Mouse (Mus musculus): ENCODE measurements around the gene Ablim1.

Ablim1 gene

DNA sequence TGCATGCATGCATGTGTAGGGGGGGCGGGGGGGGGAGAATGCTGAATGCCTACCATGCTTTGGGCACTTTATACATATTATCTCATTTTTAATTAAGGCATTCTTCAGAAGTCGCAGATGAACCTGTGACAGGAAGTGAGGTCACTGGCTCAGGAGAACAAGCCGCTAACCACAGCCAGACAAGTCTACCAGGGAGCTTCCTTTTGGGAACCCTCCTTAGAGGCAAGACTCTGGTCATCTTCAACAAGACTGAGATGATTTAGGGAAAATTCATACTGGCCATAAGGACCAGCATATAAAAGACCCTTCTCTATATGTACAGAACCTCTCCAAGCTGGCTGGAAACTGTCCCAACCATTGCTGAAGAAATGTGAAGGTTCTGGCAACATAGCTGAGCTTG, 195.1 kb downstream of the Ablim1 start:
- DNase-seq: peak; percentile 71 to 72

GRCm38 (mm10) chr19:57118785-57119565, 195.7 kb downstream of the Ablim1 start:
- peak; percentile 90 to 94 for DNase-seq

DNA sequence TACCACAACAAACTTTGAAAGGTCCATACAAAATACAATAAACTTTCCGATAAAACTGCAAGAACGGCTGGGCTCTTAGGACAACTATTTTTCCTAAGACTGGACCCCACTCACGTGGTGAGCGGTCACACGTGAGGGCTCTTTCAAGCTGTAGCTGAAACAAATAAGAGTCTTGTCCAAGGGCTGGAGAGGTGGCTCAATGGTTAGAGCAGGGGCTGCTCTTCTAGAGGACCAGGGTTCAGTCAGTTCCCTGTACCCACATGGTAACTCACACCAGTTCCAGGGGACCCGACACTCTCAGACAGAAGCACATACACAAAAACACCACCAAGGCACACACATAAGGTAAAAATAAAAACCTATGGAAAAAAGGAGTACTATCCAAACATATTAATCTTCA, 197.0 kb downstream of the Ablim1 start:
- peak; percentile 45 to 55 for DNase-seq

DNA sequence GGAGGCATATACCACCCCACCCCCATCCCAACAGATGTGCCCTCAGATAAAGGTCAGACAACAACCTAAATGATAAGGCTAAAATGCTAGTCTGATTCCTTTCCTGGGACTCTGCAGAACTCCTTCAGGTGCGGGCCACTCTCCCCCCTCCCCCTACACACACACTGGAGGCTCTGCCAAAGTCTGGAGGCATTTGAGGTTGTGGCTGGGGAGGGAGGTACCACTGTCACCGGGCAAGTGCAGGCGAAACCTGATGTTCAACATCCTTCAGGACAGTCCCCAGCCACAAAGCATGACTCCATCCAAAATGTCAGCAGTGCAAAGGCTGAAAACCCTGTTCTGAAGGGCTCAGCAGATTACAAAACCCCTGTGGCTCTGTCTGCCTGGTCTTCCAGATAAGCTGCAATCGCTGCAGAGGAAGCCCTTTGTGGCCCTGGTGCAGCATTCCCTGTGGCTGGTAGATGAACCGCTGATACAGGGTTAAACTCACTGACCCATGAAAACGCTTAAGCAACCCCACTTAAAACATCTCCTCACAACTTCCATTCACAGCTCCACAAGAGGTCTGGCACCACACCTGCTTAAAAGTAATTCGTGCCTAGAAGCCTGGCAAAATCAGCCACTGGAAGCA, 197.7 kb downstream of the Ablim1 start:
- DNase-seq: peak; percentile 43 to 47

GRCm38 (mm10) chr19:57115670-57116069, 199.0 kb downstream of the Ablim1 start:
- no peak for DNase-seq

- DNase-seq: no peak
Observed at GRCm38 (mm10) chr19:57114951-57115350, 199.8 kb downstream of the Ablim1 start.

DNA sequence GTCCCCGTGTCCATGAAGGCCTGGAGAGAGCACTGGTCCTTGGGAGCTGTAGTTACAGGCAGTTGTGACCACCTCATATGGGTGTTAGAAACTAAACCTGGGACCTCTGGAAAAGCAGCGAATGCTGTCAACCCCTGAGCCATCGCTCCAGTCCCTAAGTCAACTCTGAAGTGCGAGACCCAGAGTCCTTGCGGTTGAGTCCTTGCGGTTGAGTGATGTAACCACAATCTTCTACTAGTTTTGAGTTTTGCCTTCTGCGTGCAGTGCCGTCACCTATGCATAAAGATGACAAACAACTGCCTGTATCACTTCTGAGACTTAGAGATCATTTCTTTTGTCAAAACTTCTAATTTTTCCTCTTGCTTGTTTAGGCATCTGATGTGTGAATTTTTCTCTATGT, 200.7 kb downstream of the Ablim1 start:
- no peak for DNase-seq

DNA sequence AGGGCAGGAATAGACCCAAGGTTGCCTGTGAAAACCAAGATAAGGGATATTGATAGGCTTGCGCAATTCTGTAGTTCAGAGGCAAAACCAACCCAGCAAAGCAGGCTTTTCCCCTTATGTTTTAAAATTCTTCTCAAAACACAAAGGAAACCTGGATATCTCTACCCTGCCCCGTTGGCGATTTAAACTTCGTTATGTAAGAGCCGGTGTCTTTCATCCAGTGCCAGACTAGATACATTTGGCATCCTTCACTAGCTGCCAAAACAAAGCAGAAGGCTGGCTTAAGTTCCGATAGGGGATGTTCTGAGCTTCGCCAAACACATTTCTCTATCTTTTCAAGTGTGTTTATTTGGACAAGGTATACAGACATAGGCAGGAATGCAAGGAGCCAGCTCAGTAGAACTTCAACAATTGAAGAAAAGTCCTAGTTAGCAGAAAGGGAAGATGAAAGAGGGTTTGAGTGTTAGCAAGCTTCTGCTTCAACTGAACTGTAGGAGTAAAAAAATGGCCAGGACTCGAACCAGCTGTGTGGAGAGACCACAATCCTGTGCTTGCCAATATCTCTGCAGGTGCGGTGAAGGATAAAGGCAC, 201.8 kb downstream of the Ablim1 start:
- DNase-seq: peak; percentile 51 to 57

DNA sequence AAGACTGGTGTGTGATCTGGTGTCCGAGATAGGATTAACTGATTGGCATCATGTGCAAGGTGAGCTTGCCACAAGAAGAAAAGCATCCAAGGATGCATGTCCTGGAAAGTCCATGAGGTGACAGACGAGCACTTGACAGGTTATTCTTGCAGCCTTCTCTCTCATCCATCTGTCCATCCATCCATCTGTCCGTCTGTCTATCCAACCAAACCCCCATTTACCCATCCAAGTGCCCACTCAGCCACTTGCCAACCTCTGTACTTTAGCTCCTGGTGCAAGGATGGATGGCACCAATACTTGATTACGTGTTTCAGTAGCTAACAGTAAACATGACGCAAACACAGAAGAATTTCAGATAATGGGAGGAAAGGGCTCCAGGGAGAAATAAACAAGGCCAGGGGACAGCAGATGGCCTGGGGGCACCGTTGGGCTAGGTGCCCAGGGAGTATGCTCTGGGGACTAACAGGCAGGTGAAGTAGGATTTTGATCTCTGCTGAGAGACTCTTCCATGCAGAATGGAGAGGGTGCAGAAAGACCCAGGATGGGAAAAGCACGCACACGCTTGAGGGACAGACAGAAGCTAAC, 202.4 kb downstream of the Ablim1 start:
- DNase-seq: no peak

GRCm38 (mm10) chr19:57111301-57111700, 203.4 kb downstream of the Ablim1 start:
- DNase-seq: no peak

- DNase-seq: no peak
Observed at GRCm38 (mm10) chr19:57109620-57110019, 205.1 kb downstream of the Ablim1 start.

- DNase-seq: no peak
Observed at GRCm38 (mm10) chr19:57106513-57106912, 208.2 kb downstream of the Ablim1 start.

GRCm38 (mm10) chr19:57106031-57106430, 208.7 kb downstream of the Ablim1 start:
- DNase-seq: no peak

GRCm38 (mm10) chr19:57105156-57105555, 209.6 kb downstream of the Ablim1 start:
- no peak for DNase-seq

DNA sequence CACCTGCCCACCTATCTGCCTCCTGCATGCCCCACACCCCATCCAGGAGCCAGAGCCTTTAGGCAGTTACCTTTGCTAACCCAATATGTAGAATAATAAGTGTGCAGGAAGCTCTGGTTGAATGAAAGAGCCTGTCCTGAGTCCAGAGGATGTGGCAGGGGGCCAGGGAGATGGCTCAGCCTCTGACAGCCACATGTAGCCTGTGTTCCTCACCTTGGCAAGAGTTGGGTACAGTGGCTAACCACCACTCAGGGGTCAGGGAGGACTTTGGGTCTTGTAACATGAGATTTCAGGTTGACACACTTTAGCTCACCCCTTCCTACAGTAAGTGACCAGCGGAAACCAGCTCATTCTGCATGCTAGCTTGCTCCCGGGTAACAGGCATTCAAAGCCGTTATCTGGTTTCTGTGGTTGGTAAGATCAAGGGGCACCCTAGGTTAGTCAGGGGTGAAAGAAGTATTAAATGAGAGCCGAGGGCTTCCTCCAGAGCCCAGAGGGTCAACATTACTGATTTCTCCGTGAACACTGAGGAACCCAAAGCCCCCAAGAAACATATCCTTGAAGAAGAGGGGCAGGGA, 210.5 kb downstream of the Ablim1 start:
- DNase-seq: no peak

GRCm38 (mm10) chr19:57103360-57103958, 211.3 kb downstream of the Ablim1 start:
- no peak for DNase-seq

GRCm38 (mm10) chr19:57101986-57102385, 212.7 kb downstream of the Ablim1 start:
- no peak for DNase-seq

- DNase-seq: no peak
Observed at GRCm38 (mm10) chr19:57100753-57101446, 213.8 kb downstream of the Ablim1 start.

DNA sequence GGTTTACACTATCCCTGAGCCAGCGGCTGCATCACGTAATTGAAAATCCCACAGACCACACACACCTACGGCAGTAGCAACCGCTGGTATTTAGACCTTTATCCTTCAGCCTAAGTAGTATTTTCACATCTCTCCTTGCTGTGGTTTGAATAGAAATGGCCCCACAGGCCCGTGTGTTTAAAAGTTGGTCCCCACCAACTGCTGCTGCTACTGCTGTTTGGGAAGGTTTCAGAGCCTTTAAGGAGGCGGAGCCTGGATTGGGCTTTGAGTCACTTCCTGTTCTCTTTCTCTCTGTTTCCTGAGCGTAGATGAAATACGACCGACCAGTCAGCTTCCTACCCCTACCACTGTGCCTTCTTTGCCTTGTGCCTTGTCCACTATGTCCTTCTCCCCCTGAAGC, 214.7 kb downstream of the Ablim1 start:
- DNase-seq: peak; percentile 60

DNA sequence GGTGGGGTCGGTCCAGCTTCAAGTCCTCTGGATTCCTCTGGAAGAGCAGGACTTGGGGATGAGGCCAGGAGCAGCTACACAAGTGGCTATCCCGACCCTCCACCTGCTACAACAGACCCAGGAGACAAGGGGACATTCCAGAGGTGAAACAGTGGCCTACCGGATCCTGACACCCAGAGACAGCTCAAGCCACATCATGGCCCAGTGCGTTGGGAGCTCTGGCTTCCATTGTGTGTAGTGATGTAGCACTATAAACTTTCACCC, 215.7 kb downstream of the Ablim1 start:
- DNase-seq: no peak

DNA sequence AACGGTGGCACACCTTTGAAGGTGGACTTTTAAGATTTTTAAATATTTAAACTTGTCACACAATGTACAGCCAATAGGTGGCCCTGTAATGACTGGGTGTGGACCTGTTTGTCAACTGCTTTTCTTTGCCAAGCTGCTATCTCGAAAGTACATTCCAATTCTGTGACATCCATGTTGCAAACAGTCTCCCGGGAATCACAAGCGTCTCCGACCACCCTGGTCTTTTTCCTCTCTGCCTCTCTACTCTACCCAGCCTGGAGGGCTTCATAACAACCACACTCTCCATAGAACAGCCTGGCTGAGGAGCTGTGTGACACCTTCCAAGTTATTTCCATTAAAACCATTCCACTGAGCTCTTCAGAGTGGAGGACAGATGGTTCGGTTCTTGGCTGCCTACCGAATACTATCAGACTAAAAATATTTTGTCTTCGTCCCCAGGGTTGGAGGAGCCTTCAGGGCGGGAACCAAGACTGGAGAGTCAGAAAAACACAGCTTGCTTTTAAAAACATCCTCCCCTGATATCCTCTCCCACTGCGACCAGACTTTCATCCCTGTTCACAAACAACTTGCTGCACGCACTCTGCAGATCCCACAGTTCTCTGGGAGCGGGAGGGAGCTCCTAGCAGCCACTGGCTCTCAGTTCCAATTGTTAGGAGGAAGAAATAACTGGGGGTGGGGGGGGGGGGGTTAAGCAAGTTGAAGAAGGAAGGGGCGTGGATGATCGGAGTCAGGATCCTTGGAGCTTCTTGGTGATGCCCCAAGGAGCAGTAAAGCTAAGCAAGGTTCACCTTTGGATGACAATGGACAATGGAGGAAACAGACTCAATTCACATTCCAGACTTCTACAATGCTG, 216.3 kb downstream of the Ablim1 start:
- DNase-seq: no peak

DNA sequence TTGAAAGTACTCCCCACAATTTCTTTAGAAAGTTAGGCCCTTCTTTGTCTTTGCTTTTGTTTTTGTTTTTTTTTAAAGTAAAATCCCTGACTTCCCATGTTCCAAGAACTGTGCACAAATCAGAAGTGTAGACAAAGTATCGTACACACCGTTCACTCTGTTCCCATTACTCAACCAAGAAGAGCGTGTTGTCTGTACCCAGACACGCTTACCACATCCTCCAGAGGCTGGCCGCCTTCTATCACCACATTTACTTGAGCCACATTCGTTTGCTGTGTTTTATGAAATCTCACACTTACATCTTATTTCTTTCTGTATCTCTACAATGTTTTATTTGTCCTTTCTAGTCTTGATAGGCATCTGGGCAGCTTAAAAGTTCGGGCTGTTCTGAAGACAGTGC, 219.4 kb downstream of the Ablim1 start:
- no peak for DNase-seq

Data from B cell, adult 2 months (primary cell).